Mouse (Mus musculus) spleen, adult 2 months (tissue): ENCODE data around the gene Tmem150a.

ENCODE experiments used
- CTCF ChIP-seq: fragments of 200-500 bp; IDR thresholded peaks from 2 replicates; pipeline ENCODE4 v1.5.1; 2011; ENCODE audit warnings: mild to moderate bottlenecking, inconsistent platforms; ENCODE audit not compliant: insufficient read depth, insufficient read length, insufficient replicate concordance; ENCODE audit errors: extremely low read depth
- POLR2A ChIP-seq: fragments of 200-500 bp; IDR thresholded peaks from 2 replicates; pipeline ENCODE4 v1.6.1; 2011; ENCODE audit warnings: low read depth, low read length, inconsistent platforms

DNA sequence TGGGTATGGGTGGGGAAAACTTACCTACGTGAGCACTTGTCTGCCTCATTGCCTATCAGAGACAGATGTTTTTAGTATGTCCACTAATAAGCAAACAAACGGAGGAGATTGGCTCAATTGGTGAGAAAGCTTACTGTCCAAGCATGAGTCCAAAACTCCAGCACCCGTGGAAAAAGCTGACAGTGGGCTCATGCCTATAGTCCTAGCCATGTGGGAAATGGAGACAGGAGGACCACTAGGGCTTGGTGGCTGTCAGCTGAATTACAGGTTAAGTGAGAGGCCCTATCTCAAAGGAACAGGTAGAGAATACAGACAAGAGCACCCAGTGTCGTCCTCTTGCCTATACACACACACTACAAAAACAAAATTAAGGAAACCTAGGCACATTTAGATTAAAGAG is 9.0 kb upstream of the Tmem150a start:
- TF ChIP-seq CTCF (no peak), POLR2A (no peak)
